Mouse (Mus musculus) urinary bladder, postnatal 14 days (tissue): ENCODE measurements around the gene Dnajc4.
A peak's percentile ranks its signal among the peaks of the same experiment; 100 is the strongest.

ENCODE experiments used
- DNase-seq: peaks from one replicate; pipeline ENCODE4 v3.0.0; 2021; ENCODE audit warnings: low spot score

Dnajc4 gene

GRCm38 (mm10) chr19:6975537-6976521 is 16.5 kb downstream of the Dnajc4 start, which contains the start of gene Plcb3:
Plcb3 (minus strand) TSS chr19:6976470.
- DNase-seq: peak; percentile 72

GRCm38 (mm10) chr19:6974211-6975205 is 17.9 kb downstream of the Dnajc4 start, which contains the start of gene Ppp1r14b:
Ppp1r14b (plus strand) TSS chr19:6974968.
- peak; percentile 89 for DNase-seq

GRCm38 (mm10) chr19:6973581-6974190 is 18.7 kb downstream of the Dnajc4 start:
- DNase-seq: no peak

GRCm38 (mm10) chr19:6972247-6972917 is 20.0 kb downstream of the Dnajc4 start:
- DNase-seq: no peak

- DNase-seq: no peak
These were observed 20.7 kb downstream of the Dnajc4 start for GRCm38 (mm10) chr19:6971644-6972043.

GRCm38 (mm10) chr19:6970460-6971085 is 21.8 kb downstream of the Dnajc4 start:
- peak; percentile 45 for DNase-seq

GRCm38 (mm10) chr19:6969665-6970381 is 22.5 kb downstream of the Dnajc4 start:
- DNase-seq: peak; percentile 82

- DNase-seq: no peak
These were observed 23.1 kb downstream of the Dnajc4 start for GRCm38 (mm10) chr19:6969291-6969664.

GRCm38 (mm10) chr19:6968491-6969271 is 23.7 kb downstream of the Dnajc4 start:
- peak; percentile 71 for DNase-seq

GRCm38 (mm10) chr19:6956461-6956860 is 35.9 kb downstream of the Dnajc4 start:
- DNase-seq: no peak

GRCm38 (mm10) chr19:6955424-6955823 is 36.9 kb downstream of the Dnajc4 start:
- DNase-seq: no peak

GRCm38 (mm10) chr19:6954046-6954445 is 38.3 kb downstream of the Dnajc4 start:
- DNase-seq: peak; percentile 72

- DNase-seq: peak; percentile 78
These were observed 39.7 kb downstream of the Dnajc4 start for GRCm38 (mm10) chr19:6952712-6953037.

GRCm38 (mm10) chr19:6951994-6952711 is 40.2 kb downstream of the Dnajc4 start:
- peak; percentile 85 for DNase-seq

- peak; percentile 95 for DNase-seq
These were observed 40.9 kb downstream of the Dnajc4 start for GRCm38 (mm10) chr19:6951381-6951968.

GRCm38 (mm10) chr19:6950613-6951153 is 41.7 kb downstream of the Dnajc4 start:
- peak; percentile 53 for DNase-seq

- DNase-seq: no peak
These were observed 42.4 kb downstream of the Dnajc4 start for GRCm38 (mm10) chr19:6949951-6950350.

GRCm38 (mm10) chr19:6949532-6949931 is 42.8 kb downstream of the Dnajc4 start:
- DNase-seq: no peak
